In the genomic region with DNA sequence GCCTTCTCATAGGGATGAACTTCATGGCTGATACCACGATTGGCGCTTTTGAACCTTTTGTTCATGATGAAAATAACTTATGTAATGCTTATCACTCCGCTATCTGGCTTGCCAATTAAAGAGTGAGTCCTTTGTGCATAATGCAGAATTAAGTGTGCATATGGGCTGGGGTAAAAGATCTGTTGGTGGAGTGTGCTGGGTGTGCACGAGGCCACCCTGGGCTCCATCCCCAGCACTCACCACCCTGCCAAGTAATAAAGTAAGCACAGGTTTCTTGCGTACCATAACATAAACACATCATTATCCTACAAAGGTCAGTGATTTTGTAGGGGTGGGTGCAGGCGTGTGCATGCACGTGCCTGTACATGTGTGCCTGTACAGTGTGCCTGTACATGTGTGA, we compare ENCODE assay signal across 27 mouse cellular contexts. TPM values are rescaled to one million over a fixed set of nuclear protein-coding genes. Genes with fewer than 3 reads are reported as not detected.
DNase-seq lines count a peak whose midpoint lies in the region; ATAC-seq and TF ChIP-seq lines count a peak whose summit lies in the region.
"Had no signal": no experiment of that assay in that cellular context is flagged by ENCODE, and none has a peak within 500 bp of the region (broad histone marks: within the 10 kb centered on the region; RNA-seq: fewer than 3 reads in every experiment).

No protein-coding gene starts in this region.

- no peaks in the 10 kb centered on the region for H3K27me3 ChIP-seq in intestine, postnatal 0 days (replicated peaks; ENCODE audit: control insufficient read depth, insufficient read depth, low read length)
- H3K27me3 ChIP-seq: embryonic facial prominence, embryonic 12.5 days had no signal

- peaks cover 7% of the 10 kb centered on the region; the same call in 1 of the 2 replicates for H3K4me1 ChIP-seq in intestine, postnatal 0 days (replicated peaks; ENCODE audit: control insufficient read depth, insufficient read depth, low read length)
- H3K4me1 ChIP-seq: embryonic facial prominence, embryonic 12.5 days; embryonic facial prominence, embryonic 15.5 days; heart, embryonic 13.5 days had no signal

- no peaks in the 10 kb centered on the region for H3K9me3 ChIP-seq in intestine, postnatal 0 days (ENCODE audit: control insufficient read depth)
- H3K9me3 ChIP-seq: embryonic facial prominence, embryonic 12.5 days; embryonic facial prominence, embryonic 15.5 days; heart, embryonic 13.5 days had no signal

- no peak overlapping the region for H3K4me2 ChIP-seq in intestine, postnatal 0 days (replicated peaks; ENCODE audit: low read depth)
- H3K4me2 ChIP-seq: embryonic facial prominence, embryonic 12.5 days; embryonic facial prominence, embryonic 15.5 days; heart, embryonic 13.5 days; hindbrain, embryonic 14.5 days had no signal

- no peak overlapping the region for H3K4me3 ChIP-seq in intestine, postnatal 0 days (ENCODE audit: low read depth, low read length)
- H3K4me3 ChIP-seq: embryonic facial prominence, embryonic 12.5 days; embryonic facial prominence, embryonic 15.5 days; gastrocnemius, adult 2 months; heart, embryonic 13.5 days had no signal

- no peak overlapping the region for H3K9ac ChIP-seq in intestine, postnatal 0 days (ENCODE audit: low read depth, low read length)
- H3K9ac ChIP-seq: embryonic facial prominence, embryonic 12.5 days; embryonic facial prominence, embryonic 15.5 days; forebrain, postnatal 0 days; heart, embryonic 13.5 days; hindbrain, embryonic 14.5 days had no signal

- peak overlapping the region; percentile 65 for H3K27ac ChIP-seq in intestine, postnatal 0 days (ENCODE audit: low read depth, low read length)
- H3K27ac ChIP-seq: embryonic facial prominence, embryonic 12.5 days; embryonic facial prominence, embryonic 15.5 days; gastrocnemius, adult 2 months; heart, embryonic 13.5 days; hindbrain, embryonic 14.5 days had no signal

- 57% methylated on average over 7 of the region's 7 CpGs for WGBS in intestine, postnatal 0 days

- TF ChIP-seq CTCF in intestine, postnatal 0 days (IDR thresholded peaks at IDR 0.05; ENCODE audit: low read depth), result no peak

- peak; percentile 28 for DNase-seq in layer of hippocampus, adult 9-11 months
- no peak for DNase-seq in layer of hippocampus, postnatal 25 days (ENCODE audit: extremely low spot score in 1 of 2, low spot score in 1 of 2)
- DNase-seq in testis, postnatal 10 days (ENCODE audit: low spot score), result peak; percentile 19
- DNase-seq in testis, postnatal 14 days (ENCODE audit: low spot score), result no peak
- DNase-seq in kidney, adult 11 months, result no peak
- DNase-seq: adrenal gland, adult 2 months; adrenal gland, postnatal 14 days; cerebellum, adult 11 months; cerebellum, adult 2 months; cerebellum, adult 9-11 months; cerebellum, postnatal 25 days; forebrain, postnatal 0 days; gastrocnemius, adult 2 months; gastrocnemius, postnatal 14 days; heart, adult 18-20 months; heart, postnatal 14 days; heart, postnatal 4 days had no signal

- H3K36me3 ChIP-seq in intestine, postnatal 0 days (ENCODE audit: control insufficient read depth, insufficient read depth), result peaks cover 3% of the 10 kb centered on the region; the same call in 1 of the 2 replicates
- H3K36me3 ChIP-seq: embryonic facial prominence, embryonic 12.5 days; embryonic facial prominence, embryonic 15.5 days; heart, embryonic 13.5 days had no signal

- no peak for ATAC-seq in intestine, postnatal 0 days
- ATAC-seq: CD4-positive, CD25-positive, alpha-beta regulatory T cell, adult 4 months; forebrain, embryonic 14.5 days; forebrain, postnatal 0 days had no signal

RNA-seq across cellular contexts. Expression of a gene that starts 36.5 kb away (rescaled TPM):
- 10 to 100 TPM; 22.6 to 23.7 TPM for total RNA-seq in layer of hippocampus, postnatal 25 days (2021)
- 48.6 and 49.9 TPM in 2 replicates for polyA plus RNA-seq in intestine, postnatal 0 days (2015; fragmentation: Nextera tagmentation; extraction: Ambion mirVana)

RNA-seq across cellular contexts. Expression of a gene that starts 40.2 kb away (rescaled TPM):
- total RNA-seq in layer of hippocampus, postnatal 25 days (2021), result 1 to 10 TPM; 3.1 to 3.3 TPM
- 14.3 and 21.0 TPM in 2 replicates for polyA plus RNA-seq in intestine, postnatal 0 days (2015; fragmentation: Nextera tagmentation; extraction: Ambion mirVana)
- total RNA-seq: common myeloid progenitor, adult 5-6 weeks had no signal

RNA-seq across cellular contexts. Expression of a gene that starts 46.5 kb away (rescaled TPM):
- total RNA-seq in layer of hippocampus, postnatal 25 days (2021), result under 1 TPM; 0.52 to 0.54 TPM
- polyA plus RNA-seq in intestine, postnatal 0 days (2015; fragmentation: Nextera tagmentation; extraction: Ambion mirVana), result 0.07 and 0.12 TPM in 2 replicates
- polyA plus RNA-seq: C2C12; CD4-positive, CD25-positive, alpha-beta regulatory T cell, adult 4 months; forebrain, embryonic 11.5 days had no signal

RNA-seq across cellular contexts. Expression of a gene that starts 57.1 kb away (rescaled TPM):
- 1 to 10 TPM; 4.4 to 7.3 TPM for total RNA-seq in layer of hippocampus, postnatal 25 days (2021)
- polyA plus RNA-seq in intestine, postnatal 0 days (2015; fragmentation: Nextera tagmentation; extraction: Ambion mirVana), result 8.6 and 10.4 TPM in 2 replicates

Comparison
In these comparisons a context has a peak if more than half of its experiments do, and no peak if none do; other contexts are left out.
1. DNase-seq: peak in layer of hippocampus, adult 9-11 months (single experiment) and testis, postnatal 10 days (single experiment); none in layer of hippocampus, postnatal 25 days (0 of 2), testis, postnatal 14 days (single experiment) and kidney, adult 11 months (single experiment).